Mouse (Mus musculus) adrenal gland, adult (tissue): Measurements from ENCODE around the gene Tmtc2.

ENCODE experiments used
- DNase-seq, 2 experiments: peaks; one replicate each; pipeline ENCODE4 v3.0.0; 2022 to 2023; ENCODE audit warnings: low spot score in 1 of 2; ENCODE audit not compliant: inconsistent age in 2 of 2

Gene Tmtc2

DNA sequence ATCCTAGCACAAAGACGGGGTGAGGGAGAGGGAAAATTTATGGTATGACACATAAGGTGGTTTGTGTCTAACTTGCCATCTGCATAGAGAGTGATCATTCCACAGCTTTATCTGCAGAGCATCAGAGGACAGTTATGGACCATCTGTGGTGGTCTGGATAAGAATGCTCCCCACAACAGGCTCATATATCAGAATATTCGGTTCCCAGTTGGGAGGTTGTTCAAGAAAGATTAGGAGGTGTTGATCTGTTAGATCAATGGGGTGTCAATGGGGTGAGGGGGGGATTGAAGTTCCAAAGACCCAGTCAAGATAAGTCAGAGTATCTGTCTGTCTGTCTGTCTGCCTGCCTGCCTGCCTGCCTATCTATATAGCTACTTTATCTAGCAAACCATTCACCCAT, 69.8 kb downstream of the Tmtc2 start:
- DNase-seq = no peak

DNA sequence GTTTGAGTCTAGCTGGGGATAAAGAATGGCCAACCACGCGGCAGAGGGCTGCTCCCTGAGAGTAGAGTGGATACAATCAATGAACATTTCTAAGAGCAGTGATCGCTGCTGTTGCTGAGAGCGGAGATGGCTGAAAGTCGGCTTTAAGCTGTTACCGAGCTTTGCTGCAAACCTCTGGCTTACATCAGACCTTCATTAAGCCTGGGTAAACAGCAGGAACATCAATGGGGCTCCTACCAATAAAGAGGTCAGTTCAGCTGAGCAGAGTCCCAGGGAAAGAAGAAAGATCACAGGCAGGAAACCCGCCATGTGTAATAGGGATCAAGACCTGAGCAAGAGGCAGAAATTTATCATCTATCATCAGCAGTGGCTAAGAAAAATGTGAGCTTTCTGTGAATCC, 72.5 kb downstream of the Tmtc2 start:
- no peak for DNase-seq

DNA sequence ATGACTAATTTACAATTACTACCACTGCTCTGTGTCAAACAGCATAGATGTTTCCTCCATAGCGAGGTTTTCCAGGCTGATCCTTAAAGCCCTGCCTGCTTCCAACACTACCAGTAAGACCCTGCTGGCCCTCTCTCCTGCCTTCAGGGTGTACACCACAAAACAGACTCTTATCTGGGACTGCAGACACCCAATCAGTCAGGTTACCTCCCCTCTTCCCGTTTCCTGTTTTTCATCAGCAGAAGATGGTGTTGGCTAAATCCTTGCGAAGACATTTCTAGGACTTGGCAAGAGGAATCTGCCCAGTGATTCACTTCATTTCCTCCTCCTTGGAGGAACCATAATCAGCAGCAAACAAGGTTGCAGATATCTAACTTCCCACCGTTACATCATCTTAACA, 73.8 kb downstream of the Tmtc2 start:
- DNase-seq = peak; percentile 9 to 41

DNA sequence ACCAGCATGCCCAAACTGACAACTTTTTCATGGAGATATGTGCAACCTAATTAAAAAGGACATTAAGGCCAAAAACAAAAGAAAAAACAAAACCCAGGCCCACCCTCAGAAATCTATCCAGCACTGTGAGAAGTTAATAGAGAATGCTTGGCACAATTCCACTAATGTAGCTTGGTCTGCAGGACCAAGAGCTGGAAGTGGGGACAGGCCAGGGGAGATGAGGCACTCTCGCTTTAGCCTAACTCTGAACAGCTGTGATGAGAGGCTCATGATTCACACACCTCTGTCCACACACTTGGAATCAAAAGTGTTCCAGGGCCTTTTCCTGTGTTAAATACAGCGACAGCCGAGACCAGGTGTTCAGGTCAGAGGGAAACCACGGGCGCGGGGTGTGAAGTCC, 79.0 kb downstream of the Tmtc2 start:
- DNase-seq = no peak

DNA sequence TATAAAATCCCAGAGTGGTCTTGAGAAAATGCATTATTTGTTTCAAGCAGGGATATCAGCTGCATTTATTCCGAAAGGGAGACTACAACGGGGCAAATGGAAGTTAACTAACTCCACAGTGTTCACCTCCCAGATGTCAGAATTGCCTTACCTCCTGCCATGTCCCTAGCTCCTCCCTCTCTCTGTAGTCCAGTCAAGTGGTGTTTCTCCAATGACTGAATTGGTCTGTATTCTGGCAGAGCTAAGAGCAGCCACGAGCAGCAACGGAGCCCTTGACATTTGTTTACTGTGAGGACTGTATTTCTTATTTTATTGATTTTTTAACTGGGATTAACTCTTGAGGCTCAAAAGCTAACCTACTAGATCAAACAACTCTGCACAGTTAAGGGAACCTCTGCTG, 81.8 kb downstream of the Tmtc2 start:
- no peak for DNase-seq

DNA sequence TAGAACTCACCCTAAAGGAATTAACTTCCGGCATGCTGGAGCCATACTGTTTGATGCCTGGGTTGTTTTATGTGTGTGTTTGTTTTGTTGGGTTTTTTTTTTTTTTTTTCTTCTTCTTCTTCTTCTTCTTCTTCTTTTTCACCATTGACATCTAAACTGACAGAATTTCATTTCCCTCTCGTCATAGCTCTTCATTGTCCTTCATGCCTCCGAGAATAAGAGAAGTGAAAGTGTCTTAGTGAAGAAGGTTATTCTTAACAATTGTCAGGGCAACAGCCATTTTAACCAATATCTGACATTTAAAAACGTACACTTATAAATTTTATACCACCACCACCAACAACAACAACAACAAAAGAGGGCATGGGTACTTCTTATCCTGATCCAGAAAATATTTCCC, 83.5 kb downstream of the Tmtc2 start:
- no peak for DNase-seq

DNA sequence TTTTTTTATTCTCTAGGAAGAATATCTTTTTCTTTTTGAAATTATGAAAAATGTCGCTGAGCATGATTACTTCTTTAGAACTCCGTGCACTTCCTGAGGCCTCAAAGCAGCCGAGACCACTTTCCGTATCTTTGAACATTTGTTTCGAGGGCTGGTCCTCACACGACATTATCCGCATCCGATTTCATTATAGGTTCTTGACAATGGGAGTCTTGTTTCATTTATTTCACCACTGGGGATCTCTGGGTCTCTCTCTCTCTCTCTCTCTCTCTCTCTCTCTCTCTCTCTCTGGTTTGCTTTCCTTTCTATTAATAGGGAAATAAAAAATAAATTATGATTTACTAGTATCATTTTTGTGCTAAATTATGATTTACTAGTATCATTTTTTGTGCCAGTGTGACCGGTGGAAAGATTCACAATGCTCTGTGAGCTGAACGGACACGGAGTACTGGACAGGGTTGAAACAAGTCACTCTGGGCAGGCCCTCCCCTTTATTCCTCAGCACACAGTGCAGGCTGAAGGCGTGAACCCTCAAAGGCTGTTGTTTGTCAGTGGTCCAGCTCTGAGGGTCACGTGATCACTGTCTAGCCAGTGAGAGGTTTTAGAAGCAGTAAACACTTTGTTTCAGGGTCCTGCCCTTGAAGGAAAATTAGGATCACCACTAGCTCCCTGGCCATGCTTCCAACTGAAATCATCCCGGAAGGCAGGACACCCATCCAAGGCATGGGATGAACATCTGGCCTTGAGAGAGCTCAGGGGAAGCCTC, 84.1 kb downstream of the Tmtc2 start:
- peak in 1 of 2 experiments; percentile 23 for DNase-seq

DNA sequence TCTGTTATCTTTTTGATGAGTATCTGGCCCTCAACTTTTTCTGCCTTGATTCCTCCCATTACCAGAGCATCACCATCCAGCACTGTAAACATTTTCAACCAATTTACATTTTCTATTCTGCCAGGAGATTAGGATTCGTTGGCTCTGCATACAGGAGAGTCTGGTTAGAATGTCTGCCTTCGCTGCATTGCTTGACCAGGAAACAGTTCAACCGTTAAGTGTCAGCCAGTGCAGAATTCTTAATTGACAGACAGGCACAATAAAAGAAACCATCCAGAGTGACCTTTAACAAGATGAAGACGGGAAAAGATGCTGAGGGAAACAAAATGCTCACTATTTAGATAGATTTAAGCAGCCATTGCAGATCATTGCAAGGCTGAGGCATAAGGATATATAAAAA, 87.3 kb downstream of the Tmtc2 start:
- no peak for DNase-seq

DNA sequence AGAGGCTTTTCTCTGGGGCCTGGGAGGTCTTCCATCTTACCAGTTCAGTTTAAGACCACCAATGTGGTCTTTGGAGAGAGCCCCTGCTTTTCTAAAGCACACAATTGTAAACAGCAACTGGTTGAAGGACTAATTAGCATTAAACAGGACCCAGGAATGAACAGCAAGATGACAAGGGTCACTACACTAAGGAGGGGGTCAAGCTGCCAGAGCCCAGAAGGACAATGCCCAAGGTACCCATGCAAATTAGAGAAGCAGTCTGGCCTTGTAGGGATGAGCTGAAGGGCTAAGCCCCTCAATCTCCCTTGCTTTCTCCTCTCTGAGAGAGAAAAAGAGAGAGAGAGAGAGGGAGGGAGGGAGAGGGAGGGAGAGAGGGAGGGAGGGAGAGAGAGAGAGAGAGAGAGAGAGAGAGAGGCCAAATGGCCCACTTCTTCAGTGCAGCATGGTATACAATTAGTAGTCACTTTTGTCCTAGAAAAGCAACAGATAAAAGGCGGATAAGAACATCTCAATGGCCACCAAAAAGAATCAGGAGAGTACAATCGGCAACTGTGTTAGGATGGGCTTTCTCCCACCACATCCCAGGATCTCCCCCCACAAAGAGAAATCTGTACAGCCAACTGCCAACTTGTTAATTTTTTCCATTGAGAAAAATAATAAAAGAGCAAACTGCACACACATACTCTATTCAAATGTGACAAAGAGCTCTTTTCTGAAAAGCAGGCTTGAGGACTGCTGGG, 89.7 kb downstream of the Tmtc2 start:
- DNase-seq = no peak

DNA sequence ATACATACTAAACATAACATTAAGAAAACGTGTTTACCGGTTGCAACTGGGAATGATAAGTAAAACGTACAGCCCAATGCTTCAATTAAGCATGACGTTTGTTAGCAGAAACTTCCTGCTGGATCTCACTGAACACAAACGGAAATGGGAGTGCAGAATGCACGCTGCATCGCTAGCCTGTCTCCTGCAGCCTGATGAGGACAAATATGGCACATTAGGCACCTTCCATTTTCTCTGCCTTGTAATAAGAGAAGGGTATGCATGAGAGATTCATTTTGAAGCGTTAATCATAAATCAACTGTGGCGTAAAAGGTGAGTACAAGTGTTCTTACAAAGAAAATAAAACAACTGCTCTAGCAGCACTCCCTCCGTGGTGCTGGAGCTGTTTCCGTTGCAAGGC, 94.5 kb downstream of the Tmtc2 start:
- no peak for DNase-seq

DNA sequence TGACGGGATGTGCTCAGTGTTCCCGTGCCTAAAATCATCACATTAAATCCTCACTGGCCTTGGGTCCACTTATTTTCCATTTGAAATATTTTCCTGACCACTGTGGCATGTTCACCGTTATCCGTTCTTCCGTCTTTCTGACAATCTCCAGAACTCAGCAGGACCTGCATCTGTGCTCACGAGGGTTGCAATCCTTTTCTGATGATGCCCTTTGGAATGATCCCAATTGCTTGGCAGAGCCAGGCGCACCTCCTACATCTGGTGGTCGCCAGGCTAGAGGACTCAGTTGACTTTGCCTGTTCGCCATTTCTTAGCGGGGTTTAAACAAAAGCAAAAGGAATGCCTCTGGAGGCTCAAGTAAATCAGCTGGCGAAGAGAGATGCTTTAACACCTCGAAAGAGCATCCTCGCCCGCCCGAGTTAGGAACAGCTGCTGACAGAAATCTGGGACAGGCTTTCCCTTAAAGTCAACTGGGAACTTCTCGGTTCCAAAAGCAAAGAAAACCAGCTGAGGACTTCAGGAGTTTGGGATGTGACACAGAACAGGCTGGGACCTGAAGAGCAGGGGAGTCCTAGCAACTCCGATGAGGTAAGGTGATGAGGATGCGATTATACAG, 96.5 kb downstream of the Tmtc2 start:
- no peak for DNase-seq

DNA sequence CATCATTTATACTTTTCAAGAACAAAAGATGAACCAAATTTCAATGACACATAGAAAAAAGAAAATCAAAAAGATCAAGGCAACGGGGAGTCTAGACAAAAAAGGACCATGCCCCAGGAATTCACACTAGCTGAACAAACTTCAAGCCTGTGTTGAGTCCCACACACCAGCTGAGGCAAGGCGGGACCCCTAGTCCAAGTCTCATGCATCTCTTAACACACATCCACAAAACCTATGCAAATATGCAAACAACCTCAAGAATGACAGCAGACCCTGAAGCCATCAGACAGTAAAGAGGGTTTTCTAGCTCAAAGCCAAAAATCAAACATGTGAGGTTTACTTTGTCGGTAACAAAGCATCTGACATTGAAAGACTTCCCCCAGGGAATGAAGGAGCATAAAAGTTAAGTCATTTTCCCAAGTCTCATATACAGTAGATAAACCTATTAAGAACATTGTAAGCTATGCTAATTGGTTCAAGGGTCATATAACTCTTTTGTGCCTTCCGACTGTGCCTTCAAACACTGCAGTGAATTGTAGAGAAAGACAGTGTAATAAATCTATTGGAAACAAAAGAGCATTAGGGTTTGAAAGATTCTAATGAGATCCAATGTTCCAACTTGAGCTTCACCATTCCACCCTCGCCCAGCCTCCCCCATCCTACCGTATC, 100.0 kb downstream of the Tmtc2 start:
- DNase-seq = no peak

DNA sequence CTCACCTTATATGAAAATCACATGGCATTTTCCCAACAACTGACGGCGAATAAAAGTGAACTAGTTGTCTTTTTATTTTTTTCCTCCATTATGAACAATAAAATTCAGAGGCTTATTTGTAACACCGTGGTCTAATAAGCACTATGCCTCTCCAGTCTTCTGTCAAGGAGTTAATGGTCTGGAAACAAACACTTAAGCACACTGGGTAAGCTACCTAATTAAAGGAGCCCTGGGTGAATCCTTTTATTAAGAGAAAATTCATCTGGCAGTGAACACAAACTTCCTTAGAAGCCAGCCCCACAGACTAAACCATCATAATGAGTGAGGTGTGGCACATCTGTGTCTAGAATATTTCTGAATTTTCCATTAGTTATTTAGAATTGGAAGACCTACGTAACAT, 109.9 kb downstream of the Tmtc2 start:
- DNase-seq = no peak

DNA sequence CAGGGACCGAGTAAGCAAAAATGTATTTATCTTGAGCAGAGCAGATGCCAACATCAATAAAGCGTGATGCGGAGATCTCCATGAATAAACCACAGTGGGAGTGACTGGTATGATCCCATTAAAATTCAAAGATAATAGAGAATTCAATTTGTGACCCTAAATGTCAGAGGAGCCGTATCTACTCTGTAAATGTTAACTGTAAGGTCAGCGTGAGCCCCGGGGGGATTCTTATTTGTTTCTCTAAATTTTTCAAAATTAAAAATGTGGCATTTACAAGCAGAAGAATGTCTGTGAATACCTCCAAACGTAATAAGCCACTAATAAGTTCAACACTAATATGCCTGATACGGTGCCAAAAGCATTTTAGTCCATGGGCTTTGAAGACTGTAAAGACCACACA, 120.8 kb downstream of the Tmtc2 start:
- DNase-seq = no peak

DNA sequence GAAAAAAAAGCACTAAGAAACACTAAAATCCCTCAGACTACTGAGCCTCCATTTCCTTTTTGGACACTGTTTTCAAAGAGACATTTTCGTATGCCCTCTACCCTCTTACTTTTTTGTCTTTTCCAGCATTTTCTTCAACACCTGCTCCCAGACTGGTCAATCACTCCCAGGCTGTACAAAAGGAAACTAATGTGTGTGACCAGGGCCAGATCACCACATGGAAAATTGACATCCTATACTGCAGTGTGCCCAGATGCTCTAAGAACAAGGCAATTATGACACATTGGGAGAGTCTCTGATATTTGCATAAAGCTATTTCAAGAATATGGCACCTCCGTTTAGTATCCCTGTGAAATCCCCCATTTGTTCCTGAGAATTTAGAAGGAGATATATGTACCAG, 127.1 kb downstream of the Tmtc2 start:
- no peak for DNase-seq

DNA sequence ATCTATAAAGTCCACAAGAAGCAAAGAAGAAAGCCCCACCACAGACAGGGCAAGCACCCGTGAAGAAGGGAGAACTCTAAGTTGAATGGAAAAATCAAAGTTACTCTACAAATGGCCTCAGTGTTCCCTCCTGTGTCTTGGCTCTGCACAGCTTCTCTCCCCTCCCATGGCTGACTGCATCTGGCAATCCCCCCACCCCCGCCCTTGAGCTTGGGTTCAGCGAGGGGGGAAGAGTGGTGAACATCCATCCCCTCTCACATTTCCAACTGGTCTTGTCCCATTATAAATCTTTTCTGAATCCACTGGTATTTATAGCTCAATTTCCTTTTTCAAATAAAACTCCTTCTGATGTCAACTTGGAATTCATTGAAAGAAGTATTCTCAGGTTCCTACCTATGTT, 129.9 kb downstream of the Tmtc2 start:
- no peak for DNase-seq

DNA sequence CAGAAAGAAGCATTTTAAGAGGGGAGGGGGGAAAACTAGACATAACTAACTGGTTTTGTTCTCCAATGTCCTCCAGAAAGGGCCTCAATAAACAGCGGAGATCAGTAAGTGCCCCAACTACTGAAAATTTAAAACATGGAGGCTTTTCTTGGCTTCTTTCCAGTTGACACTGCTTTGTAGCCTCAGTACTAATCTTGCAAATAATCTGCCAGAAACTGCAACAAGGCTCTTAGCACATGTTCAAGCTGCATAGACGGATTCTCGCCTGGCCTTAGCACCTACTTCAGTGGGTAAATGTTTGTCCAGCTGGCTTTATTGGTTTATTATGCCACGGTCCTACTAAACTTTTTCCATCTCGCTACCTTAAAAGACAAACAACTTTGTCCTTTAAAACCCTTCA, 139.4 kb downstream of the Tmtc2 start:
- no peak for DNase-seq

DNA sequence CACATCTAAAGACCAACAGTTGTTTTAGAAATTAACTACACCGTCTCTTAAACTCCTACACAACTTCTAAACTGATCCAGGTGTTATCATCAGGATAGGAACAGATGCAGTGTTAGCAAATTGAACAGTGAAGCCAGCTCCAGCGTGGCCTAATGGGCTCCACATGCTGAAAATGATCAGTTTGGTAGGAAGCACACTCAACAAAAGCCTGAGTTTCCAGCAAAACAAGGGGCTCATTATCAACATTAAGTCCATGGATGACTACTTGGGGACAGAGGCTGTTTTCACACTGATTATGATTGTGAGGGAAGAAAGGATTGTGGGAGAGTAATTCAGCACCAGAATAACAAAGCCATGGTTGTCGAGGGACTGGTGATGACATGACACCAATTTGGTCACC, 143.4 kb downstream of the Tmtc2 start:
- DNase-seq = no peak

DNA sequence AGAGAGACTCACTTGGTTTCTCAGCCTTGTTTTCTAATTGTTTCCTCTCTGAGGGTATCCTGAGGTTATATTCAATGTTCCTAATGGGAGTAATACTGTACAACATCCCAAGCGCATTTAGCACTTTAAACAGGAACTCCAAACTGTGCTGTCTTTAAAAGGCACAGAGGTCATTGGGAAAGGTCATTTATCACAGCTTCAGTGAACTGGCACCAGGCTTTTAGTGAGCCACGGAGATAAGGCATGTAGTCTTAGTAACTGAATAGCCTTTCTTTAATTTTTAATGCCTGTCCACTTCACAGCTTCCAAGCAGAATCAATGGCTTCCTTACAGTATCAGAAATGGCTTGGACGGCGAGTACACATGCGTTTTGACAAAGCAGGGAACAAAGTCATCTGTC, 144.0 kb downstream of the Tmtc2 start:
- no peak for DNase-seq

DNA sequence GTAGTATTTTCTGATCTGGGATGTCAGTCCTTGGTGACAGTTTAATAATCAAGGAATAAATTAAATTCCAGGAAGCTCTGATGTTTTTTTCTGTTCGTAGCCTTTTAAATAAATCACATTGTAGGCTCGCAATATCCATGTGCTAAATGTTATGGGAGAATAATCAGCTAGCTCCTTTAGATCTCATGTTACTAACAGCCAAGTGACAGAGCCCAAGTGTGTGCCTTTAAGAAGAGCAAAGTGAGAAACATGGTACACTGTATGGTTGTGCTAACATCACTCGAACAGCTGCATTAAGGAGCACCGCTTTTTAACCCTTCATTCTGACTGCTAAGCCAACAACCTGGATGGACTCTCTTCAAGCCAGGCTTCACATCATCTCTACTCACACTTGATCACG, 146.2 kb downstream of the Tmtc2 start:
- no peak for DNase-seq

DNA sequence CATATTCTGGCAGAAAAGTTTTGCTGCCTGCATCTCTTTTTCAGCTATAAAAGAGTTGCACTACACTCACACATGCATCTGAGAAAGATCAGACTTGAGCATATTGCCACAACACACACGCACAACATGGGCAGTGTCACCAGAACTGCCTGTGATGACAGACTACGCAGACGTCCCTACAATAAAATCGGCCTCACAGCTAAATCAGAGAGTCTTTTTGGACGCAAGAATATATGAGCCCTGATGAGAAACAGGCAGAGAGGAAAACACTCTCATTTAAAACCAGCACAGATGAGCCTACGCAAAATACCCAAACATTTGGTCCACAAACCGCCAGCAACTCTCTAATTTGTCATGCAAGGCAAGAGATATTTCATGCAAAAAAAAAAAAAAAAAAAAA, 146.6 kb downstream of the Tmtc2 start:
- DNase-seq = no peak

DNA sequence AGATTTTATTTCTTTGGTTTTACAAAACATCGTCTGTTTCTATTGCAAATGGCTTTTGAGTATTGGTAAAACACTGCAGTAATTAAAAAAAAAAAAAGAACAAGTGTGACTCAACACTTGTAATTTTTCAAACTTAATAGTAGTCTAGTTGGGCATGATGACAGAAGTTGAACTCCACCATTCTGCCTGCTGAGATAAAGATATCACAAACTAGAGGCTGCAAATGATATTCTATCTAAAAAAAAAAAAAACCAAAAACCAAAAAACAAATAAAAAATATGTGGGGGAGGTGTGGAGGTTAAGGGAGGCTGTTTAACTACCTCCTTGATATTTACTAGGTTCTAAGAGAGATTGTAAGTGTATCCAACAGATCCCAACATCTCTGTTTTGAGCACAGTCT, 149.2 kb downstream of the Tmtc2 start:
- no peak for DNase-seq
